Mouse (Mus musculus): ENCODE measurements around the gene Asf1b. TPM values are rescaled to one million over a fixed set of nuclear protein-coding genes. Genes with fewer than 3 reads are reported as not detected.

Gene Asf1b
- polyA plus RNA-seq, 1 experiment, result 226 TPM

- TF ChIP-seq GATA1 (IDR thresholded peaks at IDR 0.05; ENCODE audit: low read length), result no peak
These were observed 17.0 kb upstream of the Asf1b start for GRCm38 (mm10) chr8:83938330-83938729.

GRCm38 (mm10) chr8:83941066-83941677, 14.1 kb upstream of the Asf1b start:
- TF ChIP-seq GATA1 (IDR thresholded peaks at IDR 0.05; ENCODE audit: low read length), result no peak

- TF ChIP-seq GATA1 (IDR thresholded peaks at IDR 0.05; ENCODE audit: low read length), result no peak
These were observed 12.9 kb upstream of the Asf1b start for GRCm38 (mm10) chr8:83942446-83942845.

- no peak for TF ChIP-seq GATA1 (IDR thresholded peaks at IDR 0.05; ENCODE audit: low read length)
These were observed 9.8 kb upstream of the Asf1b start for GRCm38 (mm10) chr8:83945540-83945939.

GRCm38 (mm10) chr8:83954749-83955105, 580 bp upstream of the Asf1b start:
- no peak for TF ChIP-seq GATA1 (IDR thresholded peaks at IDR 0.05; ENCODE audit: low read length)

- no peak for TF ChIP-seq GATA1 (IDR thresholded peaks at IDR 0.05; ENCODE audit: low read length)
These were observed 581 bp downstream of the Asf1b start for GRCm38 (mm10) chr8:83955958-83956218.

- TF ChIP-seq GATA1 (IDR thresholded peaks at IDR 0.05; ENCODE audit: low read length), result no peak
These were observed 1.5 kb downstream of the Asf1b start for GRCm38 (mm10) chr8:83956789-83957188.

GRCm38 (mm10) chr8:83964015-83964765, 8.9 kb downstream of the Asf1b start:
- no peak for TF ChIP-seq GATA1 (IDR thresholded peaks at IDR 0.05; ENCODE audit: low read length)

- no peak for TF ChIP-seq GATA1 (IDR thresholded peaks at IDR 0.05; ENCODE audit: low read length)
These were observed 12.4 kb downstream of the Asf1b start for GRCm38 (mm10) chr8:83967701-83968100.

- no peak for TF ChIP-seq GATA1 (IDR thresholded peaks at IDR 0.05; ENCODE audit: low read length)
These were observed 15.8 kb downstream of the Asf1b start for GRCm38 (mm10) chr8:83971121-83971520.

GRCm38 (mm10) chr8:83971661-83972060, 16.4 kb downstream of the Asf1b start:
- TF ChIP-seq GATA1 (IDR thresholded peaks at IDR 0.05; ENCODE audit: low read length), result no peak

- no peak for TF ChIP-seq GATA1 (IDR thresholded peaks at IDR 0.05; ENCODE audit: low read length)
These were observed 17.1 kb downstream of the Asf1b start, which contains the start of gene Prkaca for GRCm38 (mm10) chr8:83972150-83973120. Prkaca (plus strand) TSS chr8:83972993.

- no peak for TF ChIP-seq GATA1 (IDR thresholded peaks at IDR 0.05; ENCODE audit: low read length)
These were observed 18.1 kb downstream of the Asf1b start for GRCm38 (mm10) chr8:83973161-83974031.

- TF ChIP-seq GATA1 (IDR thresholded peaks at IDR 0.05; ENCODE audit: low read length), result no peak
These were observed 19.2 kb downstream of the Asf1b start for GRCm38 (mm10) chr8:83974521-83974920.

GRCm38 (mm10) chr8:83976101-83976630, 20.9 kb downstream of the Asf1b start:
- no peak for TF ChIP-seq GATA1 (IDR thresholded peaks at IDR 0.05; ENCODE audit: low read length)

Measured in G1E-ER4 (cell line).